ENCODE assay signal across 11 mouse cellular contexts in the genomic region with DNA sequence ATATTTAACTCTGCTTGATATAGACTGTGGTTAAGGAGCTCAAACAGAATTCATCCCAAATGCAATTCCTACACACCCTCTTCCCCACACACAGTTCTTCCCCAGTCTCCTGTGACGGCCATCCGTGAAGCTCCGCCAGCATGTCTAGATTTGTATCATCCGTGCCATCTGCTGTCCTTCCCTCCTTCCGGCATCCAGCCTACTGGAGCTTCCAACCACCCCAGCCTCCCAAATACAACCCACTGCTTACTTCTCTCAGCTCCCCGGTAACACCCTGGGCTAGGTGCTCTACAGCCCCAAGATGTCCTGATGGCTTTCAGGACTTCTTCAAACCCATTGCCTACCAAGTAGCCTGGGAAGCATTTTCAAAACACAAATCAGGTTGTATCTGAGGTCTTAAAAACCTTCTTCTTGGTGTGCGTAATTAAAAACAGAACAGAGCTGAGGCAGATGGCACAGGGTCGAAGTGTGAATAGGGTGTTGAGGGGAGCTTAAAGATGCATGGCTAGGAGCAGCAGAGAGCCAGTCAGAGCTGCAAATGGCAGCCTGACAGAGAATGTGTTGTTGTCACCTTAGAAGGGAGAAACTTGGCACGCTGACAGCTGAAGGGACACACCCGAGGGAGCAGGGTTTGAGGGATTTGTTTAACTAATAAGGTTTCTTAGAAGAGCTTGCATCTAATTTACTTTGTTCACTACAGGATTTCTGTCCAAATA.
A peak's percentile ranks its signal among the peaks of the same experiment; 100 is the strongest.
DNase-seq lines count a peak whose midpoint lies in the region; ATAC-seq and TF ChIP-seq lines count a peak whose summit lies in the region.
"Had no signal": no experiment of that assay in that cellular context is flagged by ENCODE, and none has a peak within 500 bp of the region (broad histone marks: within the 10 kb centered on the region; RNA-seq: fewer than 3 reads in every experiment).

No protein-coding gene starts in this region.

- H3K36me3 ChIP-seq in midbrain, embryonic 14.5 days (ENCODE audit: control insufficient read depth, insufficient read depth, low read length) = no peaks in the 10 kb centered on the region
- no peaks in the 10 kb centered on the region for H3K36me3 ChIP-seq in liver, postnatal 0 days (replicated peaks; ENCODE audit: insufficient read depth, low read length)
- no peaks in the 10 kb centered on the region for H3K36me3 ChIP-seq in heart, embryonic 10.5 days
- H3K36me3 ChIP-seq: lung, embryonic 15.5 days; neural tube, embryonic 13.5 days had no signal

- no peak overlapping the region for H3K27ac ChIP-seq in gastrocnemius, adult 2 months
- peak overlapping the region; percentile 15; the same call in 1 of the 2 replicates for H3K27ac ChIP-seq in cerebellum, adult 2 months (ENCODE audit: insufficient read depth, low read length)
- H3K27ac ChIP-seq in midbrain, embryonic 14.5 days (replicated peaks; ENCODE audit: low read depth, low read length) = 0 out of 2 replicates have a peak overlapping the region, but pooled peaks have one; percentile 32
- H3K27ac ChIP-seq in liver, postnatal 0 days (ENCODE audit: low read depth) = no peak overlapping the region
- H3K27ac ChIP-seq in heart, embryonic 10.5 days = no peak overlapping the region
- H3K27ac ChIP-seq: lung, embryonic 15.5 days; neural tube, embryonic 13.5 days had no signal

- ATAC-seq in midbrain, embryonic 14.5 days (ENCODE audit: low FRiP score, low TSS enrichment) = no peak; the same call in 1 of the 2 replicates
- no peak for ATAC-seq in liver, postnatal 0 days

- intact Hi-C loops in gastrocnemius, postnatal 14 days (cut with DNase I; ENCODE audit: low total_unique reads) = no loop called here
- intact Hi-C loops in gastrocnemius, adult 2 months (cut with DNase I) = no loop called here

- no peak overlapping the region for H3K4me3 ChIP-seq in gastrocnemius, adult 2 months
- H3K4me3 ChIP-seq in cerebellum, adult 2 months (replicated peaks; ENCODE audit: insufficient read depth, low read depth, low read length) = no peak overlapping the region
- H3K4me3 ChIP-seq in midbrain, embryonic 14.5 days (replicated peaks; ENCODE audit: low read depth, low read length) = no peak overlapping the region
- H3K4me3 ChIP-seq in liver, postnatal 0 days (ENCODE audit: low read depth, low read length) = no peak overlapping the region
- no peak overlapping the region for H3K4me3 ChIP-seq in heart, embryonic 10.5 days
- H3K4me3 ChIP-seq: lung, embryonic 15.5 days; neural tube, embryonic 13.5 days had no signal

- TF ChIP-seq CTCF in gastrocnemius, adult 2 months (IDR thresholded peaks at IDR 0.05) = no peak
- no peak for TF ChIP-seq CTCF in cerebellum, adult 2 months (IDR thresholded peaks at IDR 0.05; ENCODE audit: borderline replicate concordance, insufficient read depth, low read depth, low read length)
- TF ChIP-seq CTCF in liver, postnatal 0 days (IDR thresholded peaks at IDR 0.05; ENCODE audit: low read depth) = no peak

- no peaks in the 10 kb centered on the region for H3K9me3 ChIP-seq in midbrain, embryonic 14.5 days (ENCODE audit: control insufficient read depth, low read length)
- H3K9me3 ChIP-seq in liver, postnatal 0 days (ENCODE audit: low read length) = no peaks in the 10 kb centered on the region
- no peaks in the 10 kb centered on the region for H3K9me3 ChIP-seq in heart, embryonic 10.5 days
- H3K9me3 ChIP-seq: lung, embryonic 15.5 days; neural tube, embryonic 13.5 days had no signal

- TF ChIP-seq POLR2A in cerebellum, adult 2 months (IDR thresholded peaks at IDR 0.05; ENCODE audit: borderline replicate concordance, insufficient read depth, low read length) = no peak

- no peak overlapping the region for H3K9ac ChIP-seq in midbrain, embryonic 14.5 days (replicated peaks; ENCODE audit: low read length)
- H3K9ac ChIP-seq in liver, postnatal 0 days (replicated peaks) = no peak overlapping the region
- H3K9ac ChIP-seq: lung, embryonic 15.5 days; neural tube, embryonic 13.5 days had no signal

- H3K4me2 ChIP-seq in midbrain, embryonic 14.5 days (ENCODE audit: low read length) = no peak overlapping the region
- H3K4me2 ChIP-seq in liver, postnatal 0 days (ENCODE audit: low read depth, low read length) = no peak overlapping the region
- H3K4me2 ChIP-seq: lung, embryonic 15.5 days; neural tube, embryonic 13.5 days had no signal

- peak; percentile 13 for DNase-seq in gastrocnemius, postnatal 14 days
- DNase-seq in gastrocnemius, adult 2 months = no peak
- peak; percentile 78 to 83 for DNase-seq in cerebellum, adult 2 months
- peak; percentile 19 to 26 for DNase-seq in frontal cortex, postnatal 25 days (ENCODE audit: low spot score in 2 of 2)
- peak; percentile 77 for DNase-seq in midbrain, embryonic 14.5 days
- DNase-seq in liver, postnatal 0 days = no peak
- DNase-seq in yolk sac, embryonic 10.5 days (ENCODE audit: low spot score) = no peak
- no peak for DNase-seq in heart, embryonic 10.5 days (ENCODE audit: low spot score)
- DNase-seq: kidney, postnatal 36 days had no signal

- H3K27me3 ChIP-seq in cerebellum, adult 2 months (ENCODE audit: control insufficient read depth, insufficient read depth, low read length) = no peaks in the 10 kb centered on the region
- no peaks in the 10 kb centered on the region for H3K27me3 ChIP-seq in midbrain, embryonic 14.5 days (ENCODE audit: control insufficient read depth, insufficient read depth, low read length)
- no peaks in the 10 kb centered on the region for H3K27me3 ChIP-seq in liver, postnatal 0 days (ENCODE audit: insufficient read depth, low read length)
- no peaks in the 10 kb centered on the region for H3K27me3 ChIP-seq in heart, embryonic 10.5 days (ENCODE audit: insufficient read depth, poor library complexity, severe bottlenecking)
- H3K27me3 ChIP-seq: lung, embryonic 15.5 days; neural tube, embryonic 13.5 days had no signal

- TF ChIP-seq EP300 in liver, postnatal 0 days (IDR thresholded peaks at IDR 0.05; ENCODE audit: low read depth) = no peak

- peaks cover 26% of the 10 kb centered on the region for H3K4me1 ChIP-seq in cerebellum, adult 2 months (ENCODE audit: control insufficient read depth, insufficient read depth, low read length)
- peaks cover 7% of the 10 kb centered on the region; the same call in 1 of the 2 replicates for H3K4me1 ChIP-seq in midbrain, embryonic 14.5 days (ENCODE audit: control insufficient read depth, insufficient read depth, low read length)
- H3K4me1 ChIP-seq in liver, postnatal 0 days (ENCODE audit: insufficient read depth) = no peaks in the 10 kb centered on the region
- H3K4me1 ChIP-seq in heart, embryonic 10.5 days = peaks cover 11% of the 10 kb centered on the region; the same call in 1 of the 2 replicates
- H3K4me1 ChIP-seq: lung, embryonic 15.5 days had no signal

- WGBS in cerebellum, adult 2 months = 13% methylated on average over 10 of the region's 10 CpGs
- 54% methylated on average over 10 of the region's 10 CpGs for WGBS in midbrain, embryonic 14.5 days
- 57% methylated on average over 10 of the region's 10 CpGs for WGBS in liver, postnatal 0 days (ENCODE audit: insufficient replicate concordance)
- 50% methylated on average over 10 of the region's 10 CpGs for WGBS in heart, embryonic 10.5 days

Comparison
In these comparisons a context has a peak if more than half of its experiments do, and no peak if none do; other contexts are left out.
1. DNase-seq: peak in gastrocnemius, postnatal 14 days (single experiment), cerebellum, adult 2 months (2 of 2), frontal cortex, postnatal 25 days (2 of 2) and midbrain, embryonic 14.5 days (single experiment); none in gastrocnemius, adult 2 months (single experiment), liver, postnatal 0 days (single experiment), yolk sac, embryonic 10.5 days (single experiment) and heart, embryonic 10.5 days (single experiment).
2. H3K27ac ChIP-seq: peak in cerebellum, adult 2 months (single experiment) and midbrain, embryonic 14.5 days (single experiment); none in gastrocnemius, adult 2 months (single experiment), liver, postnatal 0 days (single experiment) and heart, embryonic 10.5 days (single experiment).